Mouse (Mus musculus): Measurements from ENCODE around the gene Fbxl22.
A peak's percentile ranks its signal among the peaks of the same experiment; 100 is the strongest.

Fbxl22 gene

DNA sequence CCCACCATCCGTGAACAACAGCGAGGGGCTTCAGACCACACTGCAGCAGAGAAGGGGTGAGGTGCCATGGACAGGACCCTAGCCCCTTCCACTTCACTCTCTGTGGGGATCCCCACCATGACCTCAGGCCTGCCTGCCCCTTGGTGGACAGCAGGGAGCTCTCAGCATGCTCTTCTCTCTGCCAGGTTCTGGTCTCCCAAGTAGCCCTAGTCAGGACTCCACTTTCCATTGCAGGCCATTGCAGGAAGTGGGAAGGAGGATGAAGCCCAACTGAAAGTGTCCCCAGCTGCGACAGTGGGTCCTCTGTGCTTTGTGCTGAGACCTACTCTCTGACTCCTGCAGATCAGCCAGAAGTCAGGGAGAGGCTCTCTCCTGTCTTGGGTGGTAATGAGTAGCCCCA, 6.7 kb downstream of the Fbxl22 start:
- no peak for DNase-seq (ENCODE audit: low read depth, low spot score)

DNA sequence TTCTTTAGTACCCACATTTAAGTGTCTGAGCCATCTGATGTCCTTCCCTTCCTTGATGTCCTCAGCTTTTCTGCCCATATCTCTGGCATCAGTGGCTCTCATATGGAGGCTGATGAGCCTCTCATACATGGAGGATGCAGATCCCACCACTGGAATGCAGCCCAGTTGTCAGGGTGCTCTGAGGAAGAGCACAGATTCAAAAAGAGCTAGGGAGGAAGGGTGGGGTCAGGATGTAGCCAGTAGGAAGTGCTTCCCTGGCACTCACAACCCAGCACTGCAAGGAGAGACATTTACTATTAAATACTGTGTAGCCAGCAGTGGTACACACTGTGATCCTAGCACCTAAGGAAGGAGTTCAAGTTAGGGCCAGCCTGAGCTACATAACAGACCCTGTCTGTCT, 8.0 kb downstream of the Fbxl22 start:
- DNase-seq (ENCODE audit: low read depth, low spot score), result no peak

DNA sequence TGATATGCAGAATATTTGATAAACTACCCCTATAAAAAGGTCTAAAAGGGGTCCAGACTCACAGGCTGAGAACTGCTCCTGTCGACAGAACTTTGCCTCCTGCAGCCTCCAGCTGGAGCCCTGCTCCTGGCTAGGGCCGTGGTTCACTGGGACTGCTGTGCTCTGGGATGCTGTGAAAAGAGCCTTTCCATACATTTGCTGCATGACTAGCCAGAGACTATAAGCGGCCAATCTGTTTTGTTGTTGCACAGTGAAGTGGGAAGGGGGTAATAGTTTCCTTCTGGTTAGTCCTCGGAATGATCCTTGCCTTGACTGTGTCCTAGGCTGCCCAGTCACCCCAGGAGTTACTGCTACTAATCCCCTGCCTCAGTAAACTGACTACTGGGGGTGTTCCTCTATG, 8.4 kb downstream of the Fbxl22 start:
- no peak for DNase-seq (ENCODE audit: low read depth, low spot score)

DNA sequence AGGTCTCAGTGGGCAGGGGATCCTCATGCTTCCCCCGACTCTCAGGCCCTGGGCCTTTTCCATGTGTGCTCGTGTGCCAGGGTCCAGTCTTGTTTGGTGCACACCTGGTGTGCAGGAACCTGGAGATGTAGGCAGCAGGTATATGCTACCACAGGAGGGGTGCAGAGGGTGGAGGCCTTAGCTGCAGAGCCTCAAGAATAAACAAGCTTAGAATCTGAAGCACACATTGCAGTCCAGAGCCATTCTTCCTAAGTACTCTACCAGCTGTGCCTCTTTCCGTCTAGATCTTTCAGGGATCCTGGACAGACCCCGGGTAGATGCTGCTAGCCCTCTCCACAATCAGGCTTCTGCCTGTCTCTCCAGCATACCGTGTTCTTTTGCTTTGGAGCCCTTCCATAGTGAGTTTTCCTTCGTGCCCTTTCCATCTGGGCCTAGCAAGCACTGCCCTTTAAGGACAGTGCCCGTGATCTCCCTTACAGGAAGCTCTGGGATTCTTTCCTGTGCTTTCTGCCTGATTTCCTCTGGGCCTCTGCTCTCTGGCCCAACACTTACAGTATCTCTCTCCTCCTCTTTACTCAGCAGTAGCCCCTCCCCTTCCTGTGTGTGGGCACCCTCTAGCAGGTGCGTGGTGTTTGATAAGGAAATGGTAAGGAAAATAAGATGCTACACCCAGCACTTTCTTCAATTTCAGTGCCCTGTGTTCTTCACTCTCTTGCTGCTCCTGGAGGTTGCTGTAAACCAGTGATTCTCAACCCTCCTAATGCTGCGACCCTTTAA, 9.1 kb downstream of the Fbxl22 start:
- DNase-seq (ENCODE audit: low read depth, low spot score), result no peak

- DNase-seq (ENCODE audit: low read depth, low spot score), result no peak
These were observed 9.9 kb downstream of the Fbxl22 start for GRCm38 (mm10) chr9:66504518-66504917.

- DNase-seq (ENCODE audit: low read depth, low spot score), result no peak
These were observed 10.4 kb downstream of the Fbxl22 start for GRCm38 (mm10) chr9:66503879-66504411.

DNA sequence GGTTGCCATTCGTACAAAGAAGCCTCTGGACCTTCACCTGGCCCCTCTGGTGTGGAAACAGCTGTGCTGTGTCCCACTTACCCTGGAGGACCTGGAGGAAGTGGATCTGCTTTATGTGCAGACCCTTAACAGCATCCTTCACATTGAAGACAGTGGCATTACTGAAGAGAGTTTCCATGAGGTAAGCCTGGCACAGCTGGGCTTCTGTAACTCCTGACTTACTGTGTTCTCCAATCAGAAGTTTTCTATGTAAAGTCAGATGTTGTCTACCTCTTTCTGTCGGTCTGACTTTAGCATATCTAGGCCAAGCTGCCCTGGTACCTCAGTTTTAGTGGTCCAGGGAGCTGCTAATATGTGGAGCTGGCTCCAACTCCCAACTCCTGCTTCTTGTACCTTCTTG, 13.1 kb downstream of the Fbxl22 start:
- DNase-seq (ENCODE audit: low read depth, low spot score), result no peak

- no peak for DNase-seq (ENCODE audit: low read depth, low spot score)
These were observed 20.4 kb downstream of the Fbxl22 start for GRCm38 (mm10) chr9:66493992-66494391.

- no peak for DNase-seq (ENCODE audit: low read depth, low spot score)
These were observed 22.0 kb downstream of the Fbxl22 start for GRCm38 (mm10) chr9:66492361-66492760.

DNA sequence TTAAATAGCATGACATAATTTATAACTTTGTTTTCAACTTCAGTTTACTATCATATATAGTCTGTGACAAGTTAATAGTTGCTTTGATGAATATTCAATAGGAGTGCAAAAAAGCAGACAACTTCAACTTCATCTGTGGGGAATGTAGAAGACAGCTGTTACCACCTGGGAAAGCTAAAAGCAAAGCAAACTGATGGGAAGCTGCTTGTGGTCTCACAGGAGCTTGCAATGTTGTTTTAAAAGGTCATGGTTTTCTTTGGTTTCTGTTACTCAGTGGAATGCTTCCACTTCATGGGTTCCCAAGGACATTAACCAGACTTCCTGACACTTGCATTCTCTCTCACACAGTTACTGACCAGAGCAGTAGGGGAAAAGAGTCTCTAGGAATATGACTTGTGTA, 25.6 kb downstream of the Fbxl22 start:
- DNase-seq (ENCODE audit: low read depth, low spot score), result no peak

- DNase-seq (ENCODE audit: low read depth, low spot score), result no peak
These were observed 31.0 kb downstream of the Fbxl22 start for GRCm38 (mm10) chr9:66483429-66483828.

DNA sequence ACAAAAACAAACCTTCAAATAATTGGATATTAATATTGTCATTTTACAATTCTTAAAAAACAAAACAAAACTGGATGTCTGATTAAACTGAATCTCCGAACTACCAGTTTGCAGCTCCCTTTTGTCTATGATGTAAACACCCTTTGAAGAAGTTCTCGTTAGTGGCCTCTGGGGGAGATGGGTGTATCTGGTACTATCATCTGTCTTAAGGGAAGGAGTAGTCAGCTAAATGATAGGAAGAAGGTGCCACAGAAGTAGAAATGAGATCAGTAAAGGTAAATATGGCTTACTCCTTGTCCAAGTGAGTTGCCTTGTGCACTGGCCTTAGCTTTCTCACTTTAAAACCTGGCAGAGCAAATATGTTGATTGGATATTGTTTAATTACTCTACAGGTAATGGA, 36.6 kb downstream of the Fbxl22 start:
- no peak for DNase-seq (ENCODE audit: low read depth, low spot score)

- peak; percentile 8 for DNase-seq (ENCODE audit: low read depth, low spot score)
These were observed 49.3 kb downstream of the Fbxl22 start for GRCm38 (mm10) chr9:66465087-66465486.
